Mouse (Mus musculus) heart, embryonic 11.5 days (tissue): ENCODE results near the gene Cyp4a32. TPM values are rescaled to one million over a fixed set of nuclear protein-coding genes. Genes with fewer than 3 reads are reported as not detected.
A peak's percentile ranks its signal among the peaks of the same experiment; 100 is the strongest.
"Not testable (repeated sequence)": the region's sequence is repeated elsewhere in the genome, so short reads cannot be mapped to it uniquely, and the experiment has no call there.

Experiments used
- ATAC-seq: fragments of 200-750 bp; cut with Nextera tagmentation; replicated peaks from 2 replicates; pipeline ENCODE4 v1.8.0; 2017; ENCODE audit warnings: moderate library complexity; ENCODE audit not compliant: insufficient number of reproducible peaks, low FRiP score, low TSS enrichment
- H3K27ac ChIP-seq: fragments of 300-500 bp; sonication (generic); 2 replicates; pipeline ENCODE4 v1.5.1; 2014; ENCODE audit warnings: mild to moderate bottlenecking, low read depth, low read length
- H3K27me3 ChIP-seq: fragments of 300-500 bp; sonication (generic); 2 replicates; pipeline ENCODE4 v1.6.1; 2014; ENCODE audit warnings: mild to moderate bottlenecking, low read length, mixed read lengths; ENCODE audit not compliant: control insufficient read depth, insufficient read depth
- H3K36me3 ChIP-seq: fragments of 300-500 bp; sonication (generic); 2 replicates; pipeline ENCODE4 v1.6.1; 2014; ENCODE audit warnings: mild to moderate bottlenecking, low read length, moderate library complexity, mixed read lengths; ENCODE audit not compliant: control insufficient read depth, insufficient read depth
- H3K4me1 ChIP-seq: fragments of 300-500 bp; sonication (generic); 2 replicates; pipeline ENCODE4 v1.6.1; 2014; ENCODE audit warnings: low read length; ENCODE audit not compliant: control insufficient read depth, insufficient read depth
- H3K4me2 ChIP-seq: fragments of 300-500 bp; sonication (generic); 2 replicates; pipeline ENCODE4 v1.6.1; 2014; ENCODE audit warnings: mild to moderate bottlenecking, moderate library complexity
- H3K4me3 ChIP-seq: fragments of 300-500 bp; sonication (generic); 2 replicates; pipeline ENCODE4 v1.5.1; 2014; ENCODE audit warnings: low read depth, low read length
- H3K9ac ChIP-seq: fragments of 300-500 bp; sonication (generic); 2 replicates; pipeline ENCODE4 v1.6.1; 2014; ENCODE audit warnings: mild to moderate bottlenecking, low read depth, low read length, moderate library complexity
- H3K9me3 ChIP-seq: fragments of 300-500 bp; sonication (generic); replicated peaks from 2 replicates; pipeline ENCODE4 v1.6.1; 2016; ENCODE audit warnings: low read length; ENCODE audit not compliant: control insufficient read depth
- WGBS: fragments of 180-500 bp; shearing (Covaris S2); extraction: QIAGEN DNeasy Blood & Tissue Kit; methylation state at CpG from one replicate; pipeline ENCODE4 v1.1.7; 2014; ENCODE audit not compliant: insufficient replicate concordance; 5-methylcytosine and 5-hydroxymethylcytosine counted together
- polyA plus RNA-seq: library from polyadenylated mRNA; unstranded; fragments of >200 nt; fragmentation: Nextera tagmentation; extraction: Ambion mirVana; gene quantifications from 2 replicates; pipeline ENCODE4 v1.2.1, GENCODE M21; 2014

Cyp4a32 gene
- polyA plus RNA-seq, 1 experiment from 2014 or later: not detected

DNA sequence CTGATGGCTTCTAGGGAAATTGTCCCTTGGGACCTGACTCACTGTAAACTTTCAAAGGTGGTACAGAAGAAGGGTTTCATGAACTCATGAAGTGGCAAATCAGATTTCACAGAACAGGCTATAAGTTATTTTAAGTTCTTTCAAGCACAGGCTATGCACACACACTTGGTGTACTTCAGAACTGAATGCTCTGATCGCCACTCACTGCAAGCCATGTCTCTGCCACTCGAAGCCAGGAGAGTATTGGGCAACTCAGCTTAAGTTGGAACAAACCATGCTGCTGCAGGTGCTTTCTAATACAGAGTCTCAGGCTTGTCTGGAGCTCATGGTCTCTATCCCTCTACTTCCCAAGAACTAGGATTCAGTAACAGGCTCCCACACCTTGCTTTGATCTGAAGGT is 25.0 kb upstream of the Cyp4a32 start:
- no peak overlapping the region for H3K27ac ChIP-seq
- H3K4me2 ChIP-seq: no peak overlapping the region
- ATAC-seq: no peak
- H3K9me3 ChIP-seq: no peaks in the 10 kb centered on the region
- no peaks in the 10 kb centered on the region for H3K36me3 ChIP-seq
- H3K27me3 ChIP-seq: no peaks in the 10 kb centered on the region
- H3K4me1 ChIP-seq: no peaks in the 10 kb centered on the region
- H3K4me3 ChIP-seq: no peak overlapping the region
- 69% methylated on average over 2 of the region's 2 CpGs for WGBS
- no peak overlapping the region for H3K9ac ChIP-seq

DNA sequence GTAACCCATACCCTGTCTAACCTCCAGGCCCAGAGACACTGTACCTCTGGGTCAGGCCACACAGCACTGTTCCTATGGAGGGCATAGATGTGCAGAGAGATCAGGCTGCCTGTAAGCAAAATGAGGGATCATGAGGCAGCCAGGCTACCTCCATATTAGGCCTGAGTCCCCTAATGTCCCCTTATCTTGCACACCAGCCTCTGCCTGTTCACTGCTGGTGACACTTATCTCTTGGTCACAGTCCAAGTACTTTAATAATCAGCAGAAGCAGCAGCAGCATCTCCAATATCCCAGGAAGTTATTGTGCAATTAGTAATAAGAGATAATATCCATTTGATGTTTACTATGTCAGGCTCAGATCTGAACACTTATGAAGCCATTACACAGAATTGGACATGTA is 17.7 kb upstream of the Cyp4a32 start:
- Histone ChIP-seq H3K4me1 (no peaks in the 10 kb centered on the region), H3K9me3 (no peaks in the 10 kb centered on the region)
- peak; percentile 76 for ATAC-seq

DNA sequence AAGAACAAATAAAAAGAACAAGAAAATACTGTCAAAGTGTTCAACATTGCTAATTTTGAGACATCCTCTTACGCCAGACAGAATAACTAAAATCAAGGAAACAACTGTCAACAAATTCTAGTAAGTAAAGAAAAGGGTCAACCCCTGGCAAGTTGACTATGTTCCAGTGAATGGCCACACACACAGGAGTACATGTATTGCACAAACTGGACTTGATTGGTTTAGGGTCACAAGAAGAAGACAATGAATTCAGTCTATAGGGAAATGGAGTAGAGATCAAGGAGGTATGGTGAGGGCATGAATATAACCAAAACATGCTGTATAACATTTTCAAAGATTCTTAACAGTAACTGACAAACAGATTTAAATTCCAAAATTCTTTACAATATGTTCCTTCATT is 4.4 kb upstream of the Cyp4a32 start:
- no peaks in the 10 kb centered on the region for H3K4me1 ChIP-seq
- no peak overlapping the region for H3K4me2 ChIP-seq
- no peaks in the 10 kb centered on the region for H3K36me3 ChIP-seq
- no peaks in the 10 kb centered on the region for H3K27me3 ChIP-seq
- no peak overlapping the region for H3K27ac ChIP-seq
- H3K4me3 ChIP-seq: no peak overlapping the region
- WGBS: 65% methylated on average over 1 of the region's 1 CpGs
- H3K9me3 ChIP-seq: no peaks in the 10 kb centered on the region
- no peak overlapping the region for H3K9ac ChIP-seq
- ATAC-seq: no peak

More for the DNA sequence above, 17.7 kb upstream of the Cyp4a32 start:
- Histone ChIP-seq H3K4me3 (no peak overlapping the region), H3K4me2 (no peak overlapping the region), H3K9ac (no peak overlapping the region), H3K27ac (no peak overlapping the region), H3K36me3 (no peaks in the 10 kb centered on the region), H3K27me3 (no peaks in the 10 kb centered on the region)

DNA sequence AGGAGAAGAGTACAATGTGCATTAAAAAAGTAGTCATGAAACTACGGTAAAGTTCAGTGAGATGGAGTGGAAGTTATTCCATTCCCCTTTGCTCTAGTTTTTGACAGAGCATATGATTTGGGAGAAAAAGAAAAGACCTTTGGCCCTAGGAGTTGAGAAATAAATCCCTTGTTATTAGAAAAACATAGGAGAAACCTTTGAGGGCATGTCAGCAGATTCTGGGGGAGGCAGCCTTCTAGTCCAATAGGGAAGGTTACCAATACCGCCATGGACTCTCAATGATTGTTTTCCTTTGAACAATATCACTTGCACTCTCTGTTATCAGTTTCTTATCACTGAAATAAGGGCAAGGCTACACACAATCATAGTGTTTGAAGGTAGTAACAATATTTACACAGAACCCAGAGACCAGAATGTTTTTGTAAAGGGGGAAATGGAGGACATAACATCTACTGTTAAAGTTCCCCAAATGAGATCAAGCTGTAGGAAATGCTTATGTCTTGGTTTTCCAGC is 3.9 kb upstream of the Cyp4a32 start:
- no peak overlapping the region for H3K4me3 ChIP-seq
- no peak for ATAC-seq
- no peaks in the 10 kb centered on the region for H3K36me3 ChIP-seq
- no peak overlapping the region for H3K27ac ChIP-seq
- no peak overlapping the region for H3K9ac ChIP-seq
- no peaks in the 10 kb centered on the region for H3K4me1 ChIP-seq
- H3K9me3 ChIP-seq: no peaks in the 10 kb centered on the region
- no peaks in the 10 kb centered on the region for H3K27me3 ChIP-seq
- WGBS: 54% methylated on average over 2 of the region's 2 CpGs
- H3K4me2 ChIP-seq: no peak overlapping the region

DNA sequence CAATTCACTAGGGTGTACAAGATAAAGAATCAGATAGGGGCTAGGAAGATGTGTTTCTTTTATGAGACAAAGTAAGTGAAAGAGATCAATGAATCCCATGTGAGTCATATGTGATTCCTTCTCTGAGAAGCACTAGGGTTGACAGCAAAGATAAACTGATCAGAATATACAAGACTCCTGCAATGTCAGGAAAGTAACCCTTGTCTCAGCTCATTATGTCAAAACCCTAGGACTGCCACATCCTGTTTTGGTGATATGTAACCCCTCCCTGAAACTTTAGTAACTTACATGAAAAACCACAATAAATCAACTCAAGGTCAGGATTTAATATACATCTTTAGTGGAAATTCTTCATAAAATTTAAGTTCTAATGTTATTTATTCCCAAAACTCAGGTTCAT is 13.2 kb downstream of the Cyp4a32 start:
- no peak for ATAC-seq
- H3K4me3 ChIP-seq: no peak overlapping the region
- H3K4me1 ChIP-seq: no peaks in the 10 kb centered on the region
- H3K36me3 ChIP-seq: no peaks in the 10 kb centered on the region
- H3K4me2 ChIP-seq: no peak overlapping the region
- no peak overlapping the region for H3K9ac ChIP-seq
- no peaks in the 10 kb centered on the region for H3K9me3 ChIP-seq
- no peaks in the 10 kb centered on the region for H3K27me3 ChIP-seq
- H3K27ac ChIP-seq: no peak overlapping the region

DNA sequence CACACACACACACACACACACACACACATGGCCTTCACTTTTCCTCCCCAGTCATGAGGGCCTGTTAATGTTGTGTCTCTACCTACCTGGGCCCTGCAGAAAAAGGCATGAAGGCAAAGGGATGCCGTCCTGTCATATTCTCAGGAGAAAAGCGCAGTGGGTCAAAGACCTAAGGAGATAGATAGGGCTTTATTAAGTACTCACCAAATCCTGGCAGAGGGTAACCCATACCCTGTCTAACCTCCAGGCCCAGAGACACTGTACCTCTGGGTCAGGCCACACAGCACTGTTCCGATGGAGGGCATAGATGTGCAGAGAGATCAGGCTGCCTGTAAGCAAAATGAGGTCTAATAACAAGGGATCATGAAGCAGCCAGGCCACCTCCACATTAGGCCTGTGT is 24.8 kb downstream of the Cyp4a32 start:
- H3K9ac ChIP-seq, H3K4me2 ChIP-seq, H3K4me3 ChIP-seq, ATAC-seq, H3K36me3 ChIP-seq, H3K4me1 ChIP-seq, H3K27ac ChIP-seq, H3K9me3 ChIP-seq, H3K27me3 ChIP-seq: not testable (repeated sequence)
- 81% methylated on average over 3 of the region's 3 CpGs for WGBS

DNA sequence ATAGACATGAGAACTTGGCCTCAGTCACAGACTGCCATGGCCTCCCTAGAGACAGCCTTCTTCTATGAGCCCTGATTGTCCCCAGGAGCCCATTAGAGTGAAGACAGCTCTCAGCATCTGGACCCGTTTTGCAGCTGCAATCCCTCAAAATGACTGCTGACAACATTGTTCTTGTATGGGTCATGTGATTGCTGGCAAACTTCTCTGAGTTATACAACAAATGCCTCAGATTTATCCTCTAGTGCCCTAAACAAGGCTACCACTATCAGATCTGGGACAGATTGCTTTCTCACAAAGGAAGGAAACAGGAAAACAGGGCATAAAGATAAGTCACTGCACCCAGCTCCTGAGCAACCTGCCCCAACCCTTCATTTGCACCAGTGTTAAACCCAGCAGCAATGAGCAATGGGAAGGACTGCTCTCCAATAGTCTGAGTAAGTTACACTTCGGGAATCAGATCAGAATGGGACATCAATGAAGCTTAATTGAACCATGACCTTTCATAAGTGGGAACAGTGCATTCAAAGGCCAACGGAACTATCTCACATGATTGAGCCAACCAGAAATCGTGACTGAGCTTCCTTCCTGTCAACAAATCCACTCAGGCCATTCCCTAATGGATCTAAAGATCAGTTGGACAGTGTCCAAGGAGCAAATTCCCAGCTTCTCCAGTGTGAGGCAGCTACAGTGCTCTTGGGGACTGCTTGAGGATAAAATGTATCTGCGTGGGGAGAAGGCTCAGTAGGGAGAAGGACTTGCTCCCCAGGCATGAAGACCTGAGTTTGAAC is 42.4 kb downstream of the Cyp4a32 start:
- no peak for ATAC-seq
- H3K4me1 ChIP-seq: no peaks in the 10 kb centered on the region
- 40% methylated on average over 5 of the region's 5 CpGs for WGBS

DNA sequence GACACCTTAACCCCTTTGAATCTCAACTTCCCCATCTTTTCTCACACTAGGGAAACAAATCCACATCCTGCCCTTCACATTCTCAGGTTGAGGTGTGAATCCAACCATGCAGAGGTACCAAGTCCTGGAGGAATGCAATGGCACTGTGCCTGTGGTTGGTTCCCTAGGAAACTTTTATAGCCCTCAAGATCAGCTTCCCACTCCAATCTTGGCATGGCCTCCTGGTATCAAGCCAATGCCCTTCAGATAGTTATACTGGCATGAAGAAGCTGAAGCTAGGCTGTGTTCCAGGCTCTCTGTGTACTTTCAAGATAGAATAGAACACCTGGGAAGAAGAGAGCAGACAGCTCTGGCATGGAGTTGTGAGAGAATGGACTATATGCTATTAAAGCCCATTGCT is 44.6 kb downstream of the Cyp4a32 start:
- H3K4me3 ChIP-seq: no peak overlapping the region
- no peak for ATAC-seq
- no peaks in the 10 kb centered on the region for H3K27me3 ChIP-seq
- no peak overlapping the region for H3K27ac ChIP-seq
- H3K4me2 ChIP-seq: no peak overlapping the region
- no peaks in the 10 kb centered on the region for H3K4me1 ChIP-seq
- H3K36me3 ChIP-seq: no peaks in the 10 kb centered on the region
- no peak overlapping the region for H3K9ac ChIP-seq
- H3K9me3 ChIP-seq: no peaks in the 10 kb centered on the region

More for the DNA sequence above, 42.4 kb downstream of the Cyp4a32 start:
- Histone ChIP-seq H3K27me3 (no peaks in the 10 kb centered on the region), H3K4me3 (no peak overlapping the region), H3K9me3 (no peaks in the 10 kb centered on the region), H3K27ac (no peak overlapping the region), H3K9ac (no peak overlapping the region), H3K4me2 (no peak overlapping the region), H3K36me3 (no peaks in the 10 kb centered on the region)

DNA sequence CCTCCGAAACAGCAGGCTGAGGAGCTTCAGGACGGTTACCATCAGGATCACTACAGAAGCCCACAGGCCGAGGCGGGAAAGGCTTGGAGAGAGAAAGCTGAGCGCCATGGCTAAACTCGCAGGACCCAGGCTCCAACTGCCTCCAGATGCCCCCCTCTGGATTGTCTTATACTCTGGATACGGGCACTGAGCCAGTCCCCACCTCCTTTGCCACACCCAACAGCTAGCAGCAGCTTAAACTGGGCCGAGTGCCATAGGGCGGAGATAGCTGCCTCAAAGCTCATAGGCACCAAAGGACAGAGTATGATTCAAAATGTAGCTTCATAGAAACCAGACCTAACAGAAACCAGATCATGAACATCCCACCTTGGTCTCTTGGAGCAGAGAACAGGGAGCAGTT is 46.8 kb downstream of the Cyp4a32 start, which contains the start of gene Cyp4b1:
Gene Cyp4b1 (minus strand): TSS at position 144 of the 400 bp plus-strand sequence.
- ATAC-seq: no peak
- H3K4me2 ChIP-seq: no peak within 1 kb of the TSS
- WGBS: 78% methylated on average over 9 of the region's 9 CpGs
- H3K9me3 ChIP-seq: no peaks in the 10 kb centered on the region
- no peaks in the 10 kb centered on the region for H3K27me3 ChIP-seq
- H3K4me3 ChIP-seq: no peak within 1 kb of the TSS
- H3K4me1 ChIP-seq: no peaks in the 10 kb centered on the region
- no peak within 1 kb of the TSS for H3K9ac ChIP-seq
- no peaks in the 10 kb centered on the region for H3K36me3 ChIP-seq
- no peak within 1 kb of the TSS for H3K27ac ChIP-seq
